Mouse (Mus musculus) brain, adult 10 weeks (tissue): ENCODE measurements around the gene Olfr1196. TPM values are rescaled to one million over a fixed set of nuclear protein-coding genes. Genes with fewer than 3 reads are reported as not detected.

Experiments
- polyA plus RNA-seq: library from polyadenylated mRNA; stranded (reverse); fragments of 350-450 nt; fragmentation: Illumina TruSeq; extraction: RNeasy Lipid Tissue Mini Kit (QIAGEN cat#74804); gene quantifications from one replicate; pipeline ENCODE4 v1.2.3, GENCODE M21; 2015; ENCODE audit warnings: low read depth, low replicate concordance

Gene Olfr1196
- not detected for polyA plus RNA-seq

GRCm38 (mm10) chr2:88704497-88704896, at the start of gene Olfr1196:
Gene Olfr1196 (minus strand): TSS chr2:88704597.

DNA sequence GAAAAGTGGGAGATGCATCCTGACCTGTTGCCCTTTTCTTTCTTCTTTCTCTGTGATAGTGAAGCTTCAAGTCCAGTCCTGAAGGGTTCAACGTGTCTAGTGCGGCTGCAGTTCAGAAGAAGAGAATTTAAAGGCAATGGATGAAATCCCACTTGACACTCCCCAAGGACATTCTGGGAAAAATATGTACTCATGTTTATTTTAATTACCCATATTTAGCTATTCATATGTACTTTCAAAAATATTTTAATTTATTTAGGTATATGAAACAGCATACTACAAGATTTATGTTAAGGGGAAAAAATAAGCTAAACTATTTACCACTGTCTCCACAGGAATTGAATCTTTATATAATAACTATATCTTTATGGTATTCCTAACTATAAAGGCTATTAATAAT, 46.9 kb upstream of the Olfr1196 start, which contains the start of gene Olfr1198:
TSS of gene Olfr1198 (minus strand) at position 101 of the 400 bp plus-strand sequence.

GRCm38 (mm10) chr2:88732266-88732665, 27.9 kb upstream of the Olfr1196 start, which contains the start of gene Olfr1197:
Gene Olfr1197 (minus strand): TSS chr2:88732366.

DNA sequence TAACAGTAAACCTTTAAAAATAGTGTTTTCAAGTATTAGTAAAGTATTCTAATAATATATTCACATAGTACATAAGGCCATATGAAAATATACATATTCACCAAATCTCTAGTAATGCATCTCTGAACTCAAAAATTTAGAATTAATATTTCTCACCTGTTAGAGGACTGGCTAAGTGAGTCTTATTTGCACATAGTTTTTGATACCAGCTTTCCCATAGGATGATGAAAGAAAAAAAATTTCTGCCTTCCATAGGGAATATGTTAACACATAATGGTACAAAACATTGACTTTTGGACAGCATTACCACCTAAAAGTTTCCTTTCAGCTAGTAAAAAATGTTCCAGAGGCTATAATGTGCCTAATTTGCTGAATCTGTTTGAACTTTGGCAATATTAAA, 15.3 kb downstream of the Olfr1196 start, which contains the start of gene Olfr1195:
TSS of gene Olfr1195 (minus strand) at position 101 of the 400 bp plus-strand sequence.

DNA sequence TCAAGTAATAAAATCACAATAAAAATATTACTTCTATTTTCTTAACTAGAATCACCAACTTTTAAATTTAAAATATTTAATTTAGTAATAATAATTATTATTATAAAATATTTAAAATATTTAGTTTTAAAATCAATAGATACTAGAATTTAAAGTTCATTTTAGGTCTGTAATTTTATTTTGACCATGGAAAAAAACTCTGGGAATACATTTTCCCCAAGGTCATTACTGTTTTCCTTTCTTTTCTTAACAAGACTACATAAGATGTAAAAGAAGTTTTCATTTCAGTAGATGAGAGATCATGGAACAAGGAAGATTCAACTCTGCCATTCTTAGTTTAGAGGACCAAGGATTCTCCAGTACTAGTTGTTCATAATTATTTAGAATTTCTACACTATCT, 29.1 kb downstream of the Olfr1196 start, which contains the start of gene Olfr1193:
TSS of gene Olfr1193 (plus strand) at position 301 of the 400 bp plus-strand sequence.

GRCm38 (mm10) chr2:88648209-88648608, 56.2 kb downstream of the Olfr1196 start, which contains the start of gene Olfr1192-ps1:
Gene Olfr1192-ps1 (plus strand): TSS chr2:88648509.

Other genes starting within 250 kb of the Olfr1196 start
- gene Olfr1183, start 249.7 kb downstream of the Olfr1196 start, polyA plus RNA-seq: not detected
- gene Olfr1184, start 221.0 kb downstream of the Olfr1196 start, polyA plus RNA-seq: not detected
- gene Olfr1185-ps1, start 211.3 kb downstream of the Olfr1196 start, polyA plus RNA-seq: not detected
- gene Olfr1186, start 186.0 kb downstream of the Olfr1196 start, polyA plus RNA-seq: not detected
- gene Olfr1188, start 147.7 kb downstream of the Olfr1196 start, polyA plus RNA-seq: not detected
- not detected for gene Olfr1189, start 118.1 kb downstream of the Olfr1196 start, polyA plus RNA-seq
- not detected for gene Olfr1191-ps1, start 64.1 kb downstream of the Olfr1196 start, polyA plus RNA-seq
- gene Olfr1192-ps1, start 56.1 kb downstream of the Olfr1196 start, polyA plus RNA-seq: not detected
- gene Olfr1193, start 29.0 kb downstream of the Olfr1196 start, polyA plus RNA-seq: not detected
- gene Olfr1195, start 15.4 kb downstream of the Olfr1196 start, polyA plus RNA-seq: not detected
- gene Olfr1197, start 27.8 kb upstream of the Olfr1196 start, polyA plus RNA-seq: not detected
- not detected for gene Olfr1198, start 46.8 kb upstream of the Olfr1196 start, polyA plus RNA-seq
- not detected for gene Olfr1199, start 55.9 kb upstream of the Olfr1196 start, polyA plus RNA-seq
- not detected for gene Olfr1200, start 65.9 kb upstream of the Olfr1196 start, polyA plus RNA-seq
- not detected for gene Olfr1201, start 88.4 kb upstream of the Olfr1196 start, polyA plus RNA-seq
- not detected for gene Olfr1202, start 109.9 kb upstream of the Olfr1196 start, polyA plus RNA-seq
- not detected for gene Olfr1205, start 125.1 kb upstream of the Olfr1196 start, polyA plus RNA-seq
- gene Olfr1204, start 144.7 kb upstream of the Olfr1196 start, polyA plus RNA-seq: not detected
- not detected for gene Olfr1206, start 158.6 kb upstream of the Olfr1196 start, polyA plus RNA-seq
- gene Olfr1208, start 197.7 kb upstream of the Olfr1196 start, polyA plus RNA-seq: not detected
- not detected for gene Olfr1209, start 210.6 kb upstream of the Olfr1196 start, polyA plus RNA-seq
- gene Olfr1211, start 233.5 kb upstream of the Olfr1196 start, polyA plus RNA-seq: not detected
- gene Olfr1212, start 249.4 kb upstream of the Olfr1196 start, polyA plus RNA-seq: not detected